Mouse (Mus musculus) frontal cortex, adult (tissue): ENCODE measurements around the gene 1700025B11Rik.
"Not testable (repeated sequence)": the region's sequence is repeated elsewhere in the genome, so short reads cannot be mapped to it uniquely, and the experiment has no call there.

Experiments
- ATAC-seq: cut with Nextera tagmentation; 2 replicates; pipeline ENCODE4 v1.9.2; 2017; ENCODE audit warnings: mild to moderate bottlenecking, moderate library complexity, mixed read lengths; ENCODE audit not compliant: low TSS enrichment

Gene 1700025B11Rik

GRCm38 (mm10) chr15:77561792-77562191, at the start of gene 1700025B11Rik:
Gene 1700025B11Rik (minus strand): TSS chr15:77561892.
- ATAC-seq = no peak

GRCm38 (mm10) chr15:77606069-77606468, 44.4 kb upstream of the 1700025B11Rik start:
- no peak for ATAC-seq

GRCm38 (mm10) chr15:77598958-77599357, 37.3 kb upstream of the 1700025B11Rik start, which contains the start of gene Gm36245:
Gene Gm36245 (plus strand): TSS chr15:77599258.
- ATAC-seq = no peak

- ATAC-seq = no peak
These were observed 36.7 kb upstream of the 1700025B11Rik start for GRCm38 (mm10) chr15:77598429-77598828.

GRCm38 (mm10) chr15:77595961-77596360, 34.3 kb upstream of the 1700025B11Rik start, which contains the start of gene Apol10b:
Gene Apol10b (minus strand): TSS chr15:77596125.
- ATAC-seq = no peak

- ATAC-seq = no peak
These were observed 31.9 kb upstream of the 1700025B11Rik start for GRCm38 (mm10) chr15:77593557-77593956.

- no peak for ATAC-seq
These were observed 29.2 kb upstream of the 1700025B11Rik start for GRCm38 (mm10) chr15:77590881-77591280.

GRCm38 (mm10) chr15:77588981-77589380, 27.3 kb upstream of the 1700025B11Rik start:
- ATAC-seq = no peak

GRCm38 (mm10) chr15:77587026-77587425, 25.3 kb upstream of the 1700025B11Rik start:
- no peak for ATAC-seq

GRCm38 (mm10) chr15:77581681-77582080, 20.0 kb upstream of the 1700025B11Rik start:
- no peak for ATAC-seq

- ATAC-seq = no peak
These were observed 17.6 kb upstream of the 1700025B11Rik start for GRCm38 (mm10) chr15:77579311-77579710.

- no peak for ATAC-seq
These were observed 17.1 kb upstream of the 1700025B11Rik start for GRCm38 (mm10) chr15:77578801-77579200.

- no peak for ATAC-seq
These were observed 1.5 kb upstream of the 1700025B11Rik start for GRCm38 (mm10) chr15:77563219-77563618.

- not testable (repeated sequence) for ATAC-seq
These were observed 22.5 kb downstream of the 1700025B11Rik start for GRCm38 (mm10) chr15:77539221-77539620.

GRCm38 (mm10) chr15:77533216-77533615, 28.5 kb downstream of the 1700025B11Rik start, which contains the start of gene Apol7c:
Gene Apol7c (minus strand): TSS chr15:77533316.
- ATAC-seq = no peak

- not testable (repeated sequence) for ATAC-seq
These were observed 38.4 kb downstream of the 1700025B11Rik start for GRCm38 (mm10) chr15:77523186-77523843.

- ATAC-seq = not testable (repeated sequence)
These were observed 41.1 kb downstream of the 1700025B11Rik start for GRCm38 (mm10) chr15:77520596-77520995.
